Mouse (Mus musculus) naive thymus-derived CD4-positive, alpha-beta T cell, adult 2 months (primary cell): ENCODE measurements around the gene Samd14.

Source experiments
- DNase-seq: peaks from one replicate; pipeline ENCODE4 v3.0.0-alpha.2; 2011; ENCODE audit warnings: low read depth

The Samd14 gene

DNA sequence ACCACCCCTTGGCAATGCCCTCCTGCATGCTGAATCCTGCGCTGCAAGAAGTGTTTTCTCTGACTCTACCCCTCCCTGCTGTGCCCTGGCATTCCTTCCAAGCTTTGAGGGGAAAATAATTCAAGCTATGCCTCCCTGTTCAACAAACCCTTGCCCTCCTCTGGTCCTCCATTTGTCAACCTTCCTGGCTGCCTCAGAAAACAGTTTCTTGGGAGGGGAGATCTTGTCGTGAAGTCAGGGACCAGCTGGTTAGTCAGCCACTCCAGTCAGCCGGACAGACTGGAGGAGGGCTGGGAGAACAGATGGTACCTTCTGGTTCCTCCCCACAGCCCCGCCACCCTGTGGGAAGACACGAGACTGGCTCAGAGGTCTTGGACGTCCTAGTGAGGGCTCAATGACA is 27.6 kb downstream of the Samd14 start:
- DNase-seq, result no peak

DNA sequence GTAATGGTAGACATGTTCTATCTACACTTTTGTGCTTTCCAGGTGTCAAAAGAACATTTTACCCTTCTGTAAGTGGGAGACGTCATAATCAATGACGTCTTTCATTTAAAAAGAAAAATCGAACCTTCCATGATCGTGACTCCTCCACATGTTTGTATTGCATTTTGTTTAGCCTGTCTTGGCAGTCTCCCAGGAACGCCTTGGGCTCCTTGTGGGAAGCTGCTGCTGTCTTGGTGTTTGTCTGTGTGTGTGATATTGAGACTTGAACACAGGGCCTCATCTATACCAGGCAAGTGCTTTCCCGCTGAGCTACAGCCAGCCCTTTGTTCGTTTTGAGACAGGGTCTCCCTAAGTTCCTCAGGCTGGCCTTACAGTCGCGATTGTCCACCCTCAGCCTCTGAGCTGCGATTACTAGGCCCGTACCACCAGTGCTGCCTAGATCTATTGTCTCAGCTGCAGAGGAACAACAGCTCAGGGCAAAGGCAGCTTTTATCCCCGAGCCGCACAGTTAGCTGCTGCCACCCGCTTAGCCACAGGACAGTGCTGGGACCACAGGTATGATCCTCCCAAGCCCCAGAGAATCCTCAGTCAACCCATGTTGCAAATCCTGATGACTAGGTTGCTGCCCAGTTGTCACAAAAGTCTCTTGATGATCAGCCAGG is 28.6 kb downstream of the Samd14 start:
- no peak for DNase-seq

DNA sequence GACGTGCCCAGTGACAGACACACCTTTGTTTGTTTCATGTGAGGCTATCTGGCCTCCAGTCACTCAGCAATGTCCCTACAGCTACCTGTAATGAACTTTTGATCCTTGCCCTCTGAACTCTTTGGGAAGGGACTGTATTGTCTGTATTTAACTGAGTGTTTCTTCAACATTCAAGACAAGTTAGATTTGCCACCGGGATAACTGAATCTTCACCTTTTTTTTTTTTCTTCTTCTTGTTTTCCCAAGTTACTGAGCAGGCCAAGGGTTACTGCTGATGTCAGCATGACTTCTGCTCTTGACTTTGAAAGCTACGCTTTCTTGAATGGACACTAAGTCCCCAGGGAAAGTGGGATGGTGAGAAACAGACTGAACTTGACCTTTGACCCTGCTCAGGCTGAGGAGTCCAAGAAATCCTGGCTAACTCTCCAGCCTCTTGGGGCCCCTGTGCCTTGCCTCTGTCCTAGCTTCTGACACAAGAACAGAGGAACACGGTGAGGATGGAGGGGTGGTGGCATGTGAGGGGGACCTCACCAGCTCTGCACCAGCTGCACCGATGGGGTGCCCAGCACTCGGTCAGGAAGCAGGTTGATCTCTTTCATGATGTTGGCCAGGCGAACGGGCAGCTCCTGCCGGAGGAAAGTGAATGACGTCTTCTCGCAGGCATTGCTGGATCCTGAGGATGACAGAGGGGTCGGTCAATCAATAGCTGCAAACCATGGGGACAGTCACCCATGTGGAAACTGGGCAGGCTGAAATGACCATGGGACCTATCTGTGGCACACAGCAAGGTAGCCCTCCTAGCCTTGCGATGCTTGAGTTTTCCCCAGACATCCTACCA is 29.4 kb downstream of the Samd14 start:
- DNase-seq, result no peak

DNA sequence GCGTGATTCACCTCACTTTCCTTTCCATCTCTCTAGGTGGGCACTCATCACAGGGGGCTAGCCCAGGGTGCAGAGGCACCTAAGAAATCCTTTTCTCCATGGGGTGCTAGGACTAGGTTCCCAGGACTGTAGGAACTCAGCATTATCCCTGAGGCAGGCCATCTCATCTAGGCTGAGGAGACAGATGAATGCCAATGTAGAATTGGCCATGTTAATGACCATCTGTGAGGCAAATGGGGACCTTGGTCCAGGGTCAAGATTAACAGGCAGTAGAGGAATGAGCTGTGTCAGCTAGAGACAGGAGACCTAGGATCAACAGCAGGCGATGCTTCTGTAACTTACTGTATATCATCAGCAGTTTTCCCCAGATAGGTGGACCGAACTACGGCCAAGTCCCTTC is 30.1 kb downstream of the Samd14 start:
- DNase-seq, result no peak

DNA sequence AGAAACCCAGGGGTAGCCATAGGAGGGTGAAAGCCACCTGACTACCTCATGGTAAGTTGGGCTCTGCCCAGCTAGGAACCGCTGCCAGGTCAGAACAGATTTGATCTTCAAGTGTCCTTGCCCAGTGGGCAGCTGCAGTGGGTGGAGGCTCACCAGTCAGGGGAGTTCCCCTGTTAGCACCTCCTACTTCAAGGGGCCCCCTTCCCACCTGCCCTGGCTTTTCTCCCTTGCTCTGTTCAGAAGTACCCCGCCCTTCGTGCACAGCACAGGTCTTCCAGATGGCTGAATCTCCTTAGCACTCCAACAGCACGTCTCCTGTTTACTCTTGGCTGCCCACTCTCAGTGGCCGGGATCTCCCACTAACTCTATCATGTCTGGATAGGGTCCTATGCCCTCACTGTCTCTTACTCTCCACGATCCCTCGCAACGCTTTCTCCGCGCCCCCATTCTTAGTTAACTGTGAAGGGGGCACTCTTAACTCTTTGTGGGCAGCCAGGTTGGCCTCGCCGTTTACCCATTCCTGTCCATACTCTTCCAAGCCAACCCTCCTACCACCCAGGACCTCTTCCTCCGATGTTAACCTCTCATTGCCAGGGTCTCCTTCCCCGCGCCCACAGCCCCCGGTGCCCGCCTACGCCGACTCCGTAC is 30.9 kb downstream of the Samd14 start:
- DNase-seq, result peak; percentile 37

DNA sequence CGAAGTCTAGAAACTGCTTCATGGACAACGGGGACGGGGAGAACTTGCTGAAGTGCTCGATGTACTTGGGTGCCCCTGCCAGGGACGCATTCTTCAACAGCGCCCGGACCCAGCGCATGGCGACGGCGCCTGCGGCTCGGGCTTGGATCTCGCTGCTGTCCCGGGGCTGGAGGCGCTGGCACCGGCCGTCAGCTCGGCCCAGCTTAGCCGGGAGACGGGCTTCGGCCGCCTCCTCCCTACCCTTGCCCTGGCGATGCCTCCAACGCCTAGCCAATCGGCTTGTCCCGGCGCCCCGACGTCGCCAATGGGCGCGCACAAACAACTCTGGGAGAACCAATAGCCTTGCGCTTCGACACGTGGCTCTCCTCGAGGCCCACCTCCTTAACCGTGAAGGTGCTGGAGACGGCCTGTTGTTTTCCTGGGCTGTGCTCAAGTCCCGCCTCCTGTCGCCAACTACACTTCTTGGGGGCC is 31.5 kb downstream of the Samd14 start, which contains the start of gene Pdk2:
Pdk2 (minus strand) TSS at position 216 of the 471 bp plus-strand sequence.
- DNase-seq, result peak; percentile 92

DNA sequence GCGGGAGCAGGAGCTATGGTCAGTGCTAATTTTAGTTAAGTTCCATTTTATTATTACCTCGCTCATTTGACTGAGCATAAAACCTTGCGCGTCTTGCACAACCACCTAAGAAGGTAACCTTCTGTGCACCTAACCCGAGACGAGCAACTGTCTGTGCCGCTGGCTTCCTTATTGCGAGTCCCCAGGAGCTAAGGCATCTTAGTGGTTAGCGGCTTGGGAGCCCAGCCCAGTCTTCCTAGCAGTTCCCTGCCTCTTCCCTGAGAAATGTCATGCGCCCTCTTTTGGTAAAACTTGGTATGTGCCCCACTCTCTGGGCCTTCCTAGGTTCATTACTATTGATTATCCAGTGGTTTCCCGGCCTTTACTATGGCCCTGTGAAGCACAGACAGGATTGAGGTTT is 32.4 kb downstream of the Samd14 start:
- DNase-seq, result peak; percentile 79

DNA sequence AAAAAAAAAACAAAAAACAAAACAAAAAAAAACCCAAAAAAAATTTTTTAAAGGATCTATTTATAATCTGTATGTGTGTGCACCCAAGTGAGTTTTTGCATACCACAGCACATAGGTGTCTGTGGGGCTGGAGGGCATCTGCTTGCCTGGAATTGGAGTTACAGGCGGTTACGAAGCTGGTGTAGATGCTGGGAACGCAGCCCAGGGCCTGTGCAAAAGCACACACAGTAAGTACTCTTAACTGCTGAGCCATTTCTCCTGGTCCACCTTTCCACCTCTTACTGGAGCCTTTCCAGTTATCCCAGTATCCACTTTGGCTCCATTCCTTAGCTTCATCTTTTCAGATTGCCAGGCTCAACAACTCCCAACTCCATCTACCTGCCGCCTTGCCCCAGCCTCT is 33.4 kb downstream of the Samd14 start:
- DNase-seq, result no peak

DNA sequence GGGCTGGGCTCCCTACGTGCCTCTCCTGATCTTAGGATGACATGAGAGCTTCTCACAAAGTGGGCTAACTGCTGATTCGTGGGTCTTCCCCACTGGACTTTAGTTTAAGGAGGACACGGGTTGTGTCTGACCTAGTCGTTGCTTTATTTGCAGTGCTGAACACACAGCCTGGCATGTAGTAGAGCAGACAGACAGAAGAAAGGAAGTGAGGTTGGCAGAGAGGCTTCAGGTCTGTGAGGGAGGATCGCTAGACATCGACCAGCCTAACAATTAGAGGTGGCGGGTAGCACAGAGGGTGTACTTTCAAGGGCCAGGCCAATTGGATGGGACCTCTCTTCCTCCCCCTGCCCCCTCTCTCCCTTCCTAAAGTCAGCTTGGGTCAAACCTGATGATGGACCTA is 33.9 kb downstream of the Samd14 start:
- DNase-seq, result no peak

DNA sequence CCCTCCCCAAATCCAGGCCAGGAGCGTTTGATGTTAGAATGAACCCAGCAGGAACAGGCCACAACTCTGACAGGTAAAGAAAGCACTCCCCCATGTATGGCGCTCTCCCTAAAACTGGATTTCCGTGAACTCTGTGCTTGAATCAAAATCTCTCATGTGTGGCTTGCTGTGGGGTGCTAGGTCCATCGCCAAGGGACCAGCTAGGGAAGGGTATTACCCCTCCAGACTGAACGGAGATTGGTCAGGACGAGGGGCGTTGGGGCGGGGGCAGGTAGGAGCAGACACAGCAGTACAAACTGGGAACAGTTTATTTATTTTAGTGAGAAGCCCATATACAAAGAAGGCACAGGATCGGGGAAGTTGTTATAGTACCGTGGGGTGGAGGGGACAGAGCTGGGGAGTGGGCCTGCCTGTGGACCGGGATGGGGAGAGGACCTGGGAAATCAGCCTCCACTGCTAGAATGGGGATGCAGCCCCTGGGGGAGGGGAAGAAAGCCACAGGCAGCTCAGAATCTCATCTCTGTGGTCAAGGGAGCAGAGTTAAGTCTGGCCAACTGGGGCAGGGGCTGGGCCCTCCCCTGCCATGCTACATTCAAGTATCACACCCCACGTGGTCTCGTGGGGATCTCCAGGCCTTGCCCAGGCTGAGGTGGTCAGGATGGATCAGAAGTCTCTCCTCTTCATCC is 34.6 kb downstream of the Samd14 start:
- DNase-seq, result no peak

DNA sequence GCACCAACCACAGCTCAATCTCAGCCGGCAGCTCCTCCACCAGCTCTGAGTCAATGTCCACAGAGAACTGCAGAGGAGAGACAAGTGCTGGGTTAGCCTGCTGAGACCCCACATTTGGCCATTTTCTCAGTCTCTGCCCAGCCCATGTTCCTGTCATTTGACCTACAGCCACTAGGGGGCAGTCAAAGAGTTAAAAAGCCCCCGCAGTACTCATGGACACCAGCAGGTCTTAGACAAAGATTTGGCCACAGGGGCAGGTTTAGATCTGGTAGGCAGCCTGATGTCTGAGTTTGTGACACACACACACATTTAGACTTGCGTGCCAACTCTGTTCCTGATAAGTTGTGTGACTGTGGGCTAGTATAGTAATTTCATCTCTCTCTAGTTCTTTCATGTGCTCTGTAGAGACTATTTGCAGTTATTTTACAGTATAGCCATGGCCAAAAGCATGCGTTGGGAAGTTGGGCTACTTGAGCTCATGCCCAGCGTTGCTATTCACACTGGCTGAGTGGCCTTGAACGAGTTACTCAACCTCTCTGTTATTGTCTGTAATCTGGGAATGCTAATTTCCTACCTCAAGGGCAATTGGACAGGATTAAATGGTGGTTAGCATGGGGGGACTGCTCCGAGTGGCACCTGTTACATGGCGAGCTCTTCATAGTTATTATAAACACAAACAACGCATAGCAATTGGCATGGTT is 37.5 kb downstream of the Samd14 start:
- DNase-seq, result peak; percentile 81

DNA sequence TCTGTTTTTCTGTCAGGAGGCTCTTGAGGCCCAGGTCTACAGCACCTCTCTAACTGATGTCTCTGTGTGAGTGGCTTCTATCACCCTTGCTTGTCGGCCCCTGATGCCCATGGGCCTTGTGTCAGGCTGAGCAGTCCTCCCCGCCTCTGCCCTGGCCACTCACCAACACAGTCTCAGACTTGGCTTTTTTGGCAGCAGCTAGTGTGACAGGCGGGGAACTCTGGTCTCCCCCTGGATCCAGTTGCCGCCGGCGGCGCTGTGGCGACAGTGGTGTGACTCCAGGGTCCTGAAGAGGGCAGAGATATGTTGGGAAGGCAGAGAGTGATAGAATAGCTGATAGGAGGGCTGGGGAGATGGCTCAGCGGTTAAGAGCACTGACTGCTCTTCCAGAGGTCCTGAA is 43.4 kb downstream of the Samd14 start:
- no peak for DNase-seq

DNA sequence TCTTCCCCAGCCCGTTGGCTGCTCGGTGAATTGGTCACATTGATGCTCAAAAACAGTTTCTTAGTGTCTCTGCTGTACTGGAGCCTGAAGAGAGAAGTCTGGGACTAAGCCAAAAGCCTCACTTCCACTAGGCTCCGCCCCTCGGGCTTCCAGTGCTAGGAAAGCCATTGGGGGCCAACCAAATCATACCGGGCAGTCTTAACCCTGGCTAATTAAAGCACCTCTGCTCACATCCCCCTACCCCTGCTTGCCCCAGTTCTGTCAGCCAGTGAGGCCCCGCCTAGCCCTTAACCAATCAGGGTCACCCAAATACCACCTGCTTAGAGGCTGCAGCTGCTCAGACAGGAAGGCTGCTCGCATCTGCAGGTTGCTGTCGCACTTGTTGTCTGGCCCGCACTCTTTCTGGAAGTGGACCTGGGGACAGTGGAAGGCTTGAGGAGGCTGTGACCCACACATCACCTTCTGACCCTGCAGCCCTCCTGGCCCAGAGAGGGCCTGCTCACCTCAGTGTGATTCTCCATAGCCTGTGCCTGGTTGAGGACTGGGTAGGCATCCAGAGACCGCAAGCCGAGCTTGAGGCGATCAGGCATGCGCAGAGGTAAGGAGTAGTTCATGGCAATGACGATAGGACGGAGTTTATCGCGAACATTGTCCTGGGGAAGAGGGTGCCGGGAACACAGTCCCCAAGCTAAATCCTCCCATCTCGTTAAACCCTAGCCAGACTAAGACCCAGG is 47.3 kb downstream of the Samd14 start:
- no peak for DNase-seq

DNA sequence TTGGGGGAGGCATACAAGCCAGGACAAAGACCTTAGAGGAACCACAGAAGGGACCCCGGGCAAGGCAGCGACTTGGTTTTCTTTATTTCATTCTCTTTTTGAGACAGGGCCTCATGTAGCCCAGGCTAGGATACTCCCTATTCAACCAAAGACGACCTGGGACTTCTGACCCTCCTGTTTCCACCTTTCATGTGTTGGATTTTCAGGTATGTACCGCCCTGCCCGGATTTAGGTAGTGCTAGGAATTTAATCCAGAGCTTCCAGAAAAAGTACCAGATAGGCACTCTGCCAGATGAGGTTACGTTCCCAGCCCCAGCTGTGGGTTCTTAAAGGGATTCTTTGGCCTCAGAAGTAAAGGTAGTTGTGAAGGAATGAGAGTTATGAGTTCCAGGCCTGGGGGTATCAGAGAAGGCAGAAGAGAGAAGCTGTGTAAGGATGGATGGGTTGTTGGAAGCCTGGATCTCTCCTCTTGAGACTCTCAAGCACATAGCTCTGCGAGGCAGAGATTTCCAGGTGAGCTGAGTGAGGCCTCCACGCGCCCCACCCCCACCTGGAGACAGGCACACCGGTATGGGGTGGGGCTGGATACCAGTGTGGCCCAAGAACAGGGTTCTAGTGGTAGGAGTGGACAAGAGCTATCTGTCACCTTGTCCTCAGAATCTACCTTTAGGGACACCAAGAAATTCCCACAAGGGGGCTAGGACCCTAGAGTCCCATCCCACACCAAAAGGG is 59.7 kb downstream of the Samd14 start:
- no peak for DNase-seq

DNA sequence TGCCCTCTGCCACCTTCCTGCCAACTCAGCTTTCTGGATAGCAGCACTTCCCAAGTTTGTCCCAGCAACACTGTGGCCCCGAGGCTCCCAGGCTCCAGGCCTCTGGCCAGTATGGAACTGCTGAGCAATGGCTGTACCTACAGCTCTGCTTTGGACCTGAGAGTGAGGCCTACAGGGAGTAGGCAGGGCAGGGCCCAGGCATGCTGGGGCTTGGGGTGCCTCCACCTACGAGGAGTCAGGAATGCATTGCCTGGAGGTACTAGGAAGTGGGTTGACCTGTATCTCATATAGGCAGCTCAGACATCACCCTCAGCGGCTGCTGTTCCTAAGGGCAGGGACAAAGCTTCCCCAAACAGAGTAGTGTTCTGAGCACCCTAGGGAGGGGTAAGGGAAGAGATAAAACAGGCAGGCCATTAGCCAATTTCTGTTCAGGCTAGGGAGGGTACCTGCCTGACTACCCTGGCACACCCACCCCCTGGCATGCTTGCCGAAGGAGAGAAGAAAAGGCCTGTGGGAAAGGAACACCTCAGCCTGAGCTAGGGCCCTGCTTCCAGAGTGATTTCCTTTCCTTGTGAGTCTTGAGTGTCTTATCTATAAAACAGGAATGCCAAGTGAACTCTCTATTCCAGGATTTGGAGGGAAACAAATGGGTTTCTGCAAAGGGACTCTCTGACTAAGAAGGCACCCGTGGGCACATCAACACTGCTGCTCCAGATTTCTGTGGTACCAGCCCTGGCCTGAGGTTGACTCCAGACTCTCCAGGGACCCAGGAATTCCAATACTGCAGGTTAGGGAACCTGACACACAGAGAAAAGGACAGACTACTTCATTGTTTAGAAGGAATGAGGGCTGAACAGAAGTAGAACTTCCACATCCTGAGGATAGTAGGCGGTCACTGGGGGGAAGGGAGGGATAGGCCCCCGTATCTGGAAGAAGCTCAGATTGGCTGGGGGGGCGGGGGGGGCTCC is 60.7 kb downstream of the Samd14 start:
- no peak for DNase-seq

DNA sequence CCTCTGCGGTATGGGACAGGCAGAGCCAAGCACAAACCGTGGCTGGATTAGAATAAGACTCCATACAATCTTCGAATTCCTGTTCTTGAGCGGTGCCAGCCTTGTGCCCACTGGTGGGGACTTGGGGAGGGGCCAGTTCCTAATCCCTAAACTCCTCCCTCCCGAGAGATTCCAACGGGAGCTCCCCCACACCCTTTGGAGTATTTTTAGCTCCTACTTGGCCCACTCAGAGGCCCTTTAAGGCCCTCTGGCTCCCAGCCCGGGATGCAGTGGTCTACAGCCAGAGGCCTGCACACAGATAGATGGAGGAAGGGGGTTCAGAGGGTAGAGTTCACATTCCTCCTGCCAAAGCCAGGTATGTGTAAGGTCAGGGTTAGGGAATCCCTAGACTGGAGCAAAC is 61.6 kb downstream of the Samd14 start:
- no peak for DNase-seq

DNA sequence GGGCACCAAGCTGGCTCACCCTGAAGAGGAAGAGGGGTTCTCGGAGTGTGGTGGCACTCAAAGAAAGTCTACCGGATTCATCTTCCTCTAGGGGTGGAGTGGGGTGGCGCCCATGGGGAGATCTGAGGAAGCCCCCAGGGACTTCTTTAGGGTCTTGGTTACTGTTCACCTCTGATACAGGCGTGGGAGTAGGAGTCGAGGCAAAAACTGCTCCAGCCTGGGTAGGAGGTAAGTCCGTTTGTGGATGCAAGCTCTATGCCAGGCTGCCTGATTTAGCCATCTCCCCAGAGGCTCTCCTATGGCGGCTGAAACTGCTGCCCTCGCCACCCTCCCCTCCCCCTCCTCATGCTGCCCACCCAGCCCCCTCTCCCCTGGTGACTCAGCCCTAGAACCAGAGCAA is 62.5 kb downstream of the Samd14 start:
- no peak for DNase-seq

DNA sequence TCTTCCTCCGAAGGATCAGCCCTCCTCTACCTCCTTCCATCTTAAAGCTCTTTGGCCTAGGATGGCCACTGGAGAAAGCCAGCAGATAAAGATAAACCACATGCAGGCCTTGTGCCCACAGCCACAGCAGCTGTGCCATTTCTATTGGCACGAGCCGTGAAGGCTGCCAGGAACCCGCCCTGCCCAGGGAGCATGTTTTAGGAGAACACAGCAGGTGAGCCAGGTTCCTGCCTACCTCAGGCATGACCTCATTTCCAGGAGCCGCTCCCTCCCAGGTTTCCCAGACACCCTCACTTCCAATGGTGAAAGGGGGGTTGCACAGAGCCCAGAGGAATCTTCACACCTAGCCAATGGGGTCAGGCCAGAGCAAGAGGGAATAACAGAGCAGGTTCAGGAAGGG is 63.1 kb downstream of the Samd14 start:
- no peak for DNase-seq

DNA sequence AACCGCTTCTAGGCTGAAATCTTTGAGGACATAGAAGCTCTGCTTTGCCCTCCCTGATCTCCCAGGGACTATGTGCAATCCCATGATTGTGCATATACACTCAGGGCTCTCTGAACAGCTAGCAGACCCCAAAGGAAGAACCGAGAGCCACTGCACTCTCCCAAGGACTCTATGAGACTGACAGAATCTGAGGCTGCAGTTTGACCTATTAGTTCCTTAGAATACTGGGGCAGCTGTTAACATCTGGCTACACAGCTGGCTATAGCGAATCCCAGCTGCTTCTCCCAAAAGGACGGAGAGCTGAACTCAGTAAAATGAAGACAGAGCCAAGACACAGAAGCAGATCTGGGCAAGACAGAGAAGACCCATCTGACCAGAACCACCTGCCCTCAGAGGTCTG is 64.2 kb downstream of the Samd14 start:
- no peak for DNase-seq
